Mouse (Mus musculus) limb, embryonic 11.5 days (tissue): ENCODE results near the gene Pnp2. TPM values are rescaled to one million over a fixed set of nuclear protein-coding genes. Genes with fewer than 3 reads are reported as not detected.

Source experiments
- ATAC-seq: fragments of 200-750 bp; cut with Nextera tagmentation; 2 replicates; pipeline ENCODE4 v1.8.0; 2017; ENCODE audit warnings: low read depth; ENCODE audit not compliant: insufficient number of reproducible peaks, low FRiP score, low TSS enrichment
- DNase-seq: peaks from one replicate; pipeline ENCODE4 v3.0.0-alpha.2; 2015; ENCODE audit warnings: low spot score
- H3K27ac ChIP-seq: fragments of 300-500 bp; sonication (generic); replicated peaks from 2 replicates; pipeline ENCODE4 v1.5.1; 2014; ENCODE audit warnings: low read depth, mild to moderate bottlenecking, low read length
- H3K27me3 ChIP-seq: fragments of 300-500 bp; sonication (generic); 2 replicates; pipeline ENCODE4 v1.6.1; 2014; ENCODE audit warnings: mild to moderate bottlenecking, low read length, mixed read lengths; ENCODE audit not compliant: control insufficient read depth, insufficient read depth
- H3K36me3 ChIP-seq: fragments of 300-500 bp; sonication (generic); 2 replicates; pipeline ENCODE4 v1.6.1; 2014; ENCODE audit warnings: mild to moderate bottlenecking, low read length, moderate library complexity, mixed read lengths; ENCODE audit not compliant: control insufficient read depth, insufficient read depth
- H3K4me1 ChIP-seq: fragments of 300-500 bp; sonication (generic); 2 replicates; pipeline ENCODE4 v1.6.1; 2014; ENCODE audit warnings: low read length, mixed read lengths; ENCODE audit not compliant: control insufficient read depth, insufficient read depth
- H3K4me2 ChIP-seq: fragments of 300-500 bp; sonication (generic); 2 replicates; pipeline ENCODE4 v1.6.1; 2014; ENCODE audit warnings: low read depth, mild to moderate bottlenecking, moderate library complexity; ENCODE audit not compliant: severe bottlenecking
- H3K4me3 ChIP-seq: fragments of 300-500 bp; sonication (generic); 2 replicates; pipeline ENCODE4 v1.5.1; 2014; ENCODE audit warnings: low read depth, low read length
- H3K9ac ChIP-seq: fragments of 300-500 bp; sonication (generic); 2 replicates; pipeline ENCODE4 v1.6.1; 2014; ENCODE audit warnings: mild to moderate bottlenecking, low read length
- H3K9me3 ChIP-seq: fragments of 300-500 bp; sonication (generic); 2 replicates; pipeline ENCODE4 v1.6.1; 2016; ENCODE audit warnings: low read length; ENCODE audit not compliant: control insufficient read depth
- WGBS: fragments of 180-500 bp; shearing (Covaris S2); extraction: QIAGEN DNeasy Blood & Tissue Kit; methylation state at CpG from one replicate; pipeline ENCODE4 v1.1.7; 2014; 5-methylcytosine and 5-hydroxymethylcytosine counted together
- polyA plus RNA-seq: library from polyadenylated mRNA; unstranded; fragments of >200 nt; fragmentation: Nextera tagmentation; extraction: Ambion mirVana; gene quantifications from 2 replicates; pipeline ENCODE4 v1.2.1, GENCODE M21; 2014

Gene Pnp2
- polyA plus RNA-seq, 1 experiment from 2014 or later = 0.84 TPM

DNA sequence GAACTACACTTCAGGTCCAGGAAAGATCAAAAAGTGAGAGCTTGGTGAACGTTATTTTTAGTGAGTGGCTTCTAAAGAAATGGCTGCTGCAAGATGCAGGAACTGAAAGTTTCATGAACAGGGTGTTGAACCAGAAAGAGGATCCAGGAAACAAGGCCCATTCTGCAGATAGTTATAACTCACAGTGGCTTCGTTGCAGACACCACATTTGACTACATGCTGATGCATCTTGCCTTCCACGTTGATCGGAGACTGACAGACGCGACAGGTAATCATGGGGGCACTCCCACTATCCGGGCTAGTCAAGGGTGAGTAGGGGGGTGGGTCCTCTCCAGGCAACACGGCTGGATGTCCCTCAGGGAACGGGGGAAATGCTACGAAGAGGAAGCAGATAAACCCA is 25.8 kb upstream of the Pnp2 start:
- Histone ChIP-seq H3K27me3 (no peaks in the 10 kb centered on the region), H3K27ac (no peak overlapping the region), H3K36me3 (peaks cover 12% of the 10 kb centered on the region; the same call in 1 of the 2 replicates), H3K9me3 (no peaks in the 10 kb centered on the region), H3K4me1 (0 out of 2 replicates have a peak, but pooled peaks cover 3% of the 10 kb centered on the region), H3K4me3 (peak overlapping the region; percentile 98), H3K9ac (peak overlapping the region; percentile 93), H3K4me2 (peak overlapping the region; percentile 76)
- ATAC-seq = no peak
- 18% methylated on average over 10 of the region's 10 CpGs for WGBS
- no peak for DNase-seq

DNA sequence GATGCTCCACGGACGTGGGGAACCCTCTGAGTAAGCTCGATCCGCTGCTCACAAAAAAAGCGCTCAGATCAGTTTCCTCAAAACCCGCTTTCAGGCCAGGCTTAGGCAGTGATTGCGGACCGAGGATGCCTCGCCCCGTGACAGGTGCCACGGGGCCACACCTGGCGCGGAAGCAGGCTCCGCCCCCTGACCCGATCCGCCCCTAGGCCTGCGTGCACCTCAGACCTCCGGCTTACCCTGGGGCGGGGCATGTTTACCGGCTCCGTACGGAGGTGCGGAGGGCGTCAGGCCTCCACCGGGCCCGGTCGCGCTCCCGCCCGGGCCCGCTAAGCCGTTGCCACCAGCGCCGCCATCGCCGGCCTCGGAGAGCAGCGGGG is 25.4 kb upstream of the Pnp2 start:
- H3K9me3 ChIP-seq = no peaks in the 10 kb centered on the region

DNA sequence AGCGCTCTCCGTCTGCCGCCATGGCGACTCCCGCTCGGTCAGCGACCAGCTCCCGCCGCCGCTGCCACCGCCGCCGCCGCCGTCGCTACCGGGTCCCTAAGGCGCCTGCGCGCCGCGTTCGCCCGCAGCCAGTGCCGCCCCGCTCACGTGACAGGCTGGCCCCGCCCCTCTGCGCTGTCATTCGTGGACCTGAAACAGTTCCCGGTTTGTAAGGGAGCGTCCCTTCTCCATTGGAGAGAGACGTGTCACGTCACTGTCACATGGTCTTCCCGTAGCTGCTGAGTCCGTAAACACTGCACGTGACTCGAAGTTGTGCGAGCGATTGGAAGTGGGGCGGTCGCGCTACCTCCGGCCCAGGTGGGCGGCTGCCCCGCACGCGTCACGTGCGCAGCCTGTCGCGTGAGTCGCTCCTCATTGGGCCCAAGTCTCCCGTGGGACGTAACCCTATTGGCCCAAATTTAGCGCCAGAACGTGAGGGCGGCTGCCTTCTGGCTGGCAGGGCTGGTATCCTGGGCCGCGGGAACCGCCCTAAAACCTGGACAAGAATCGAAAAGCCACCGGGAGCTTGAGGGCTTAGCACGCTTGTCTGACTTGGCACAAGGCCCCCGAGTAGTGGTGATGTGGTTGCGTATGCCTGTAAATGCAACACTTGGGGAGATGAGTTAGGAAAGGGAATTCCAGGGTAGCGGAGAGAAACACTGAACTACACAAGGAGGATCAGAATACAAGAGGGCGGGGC is 24.9 kb upstream of the Pnp2 start, which contains the start of the genes Pip4p1 and Pnp:
Pip4p1 (minus strand) TSS at position 103 of the 739 bp plus-strand sequence.
Pnp (plus strand) TSS at position 329 of the 739 bp plus-strand sequence.
- peak within 1 kb of the TSS; percentile 93 for H3K9ac ChIP-seq
- H3K4me1 ChIP-seq = 0 out of 2 replicates have a peak, but pooled peaks cover 3% of the 10 kb centered on the region
- peaks cover 12% of the 10 kb centered on the region; the same call in 1 of the 2 replicates for H3K36me3 ChIP-seq
- peak within 1 kb of the TSS; percentile 98 for H3K4me3 ChIP-seq
- WGBS = under 1% methylated on average over 68 of the region's 68 CpGs
- H3K27me3 ChIP-seq = no peaks in the 10 kb centered on the region
- peak; percentile 100 for ATAC-seq
- peak within 1 kb of the TSS; percentile 76 for H3K4me2 ChIP-seq
- DNase-seq = peak; percentile 97
- peak within 1 kb of the TSS; percentile 63 for H3K27ac ChIP-seq
- no peaks in the 10 kb centered on the region for H3K9me3 ChIP-seq

More for the DNA sequence above, 25.4 kb upstream of the Pnp2 start:
- H3K36me3 ChIP-seq = peaks cover 12% of the 10 kb centered on the region; the same call in 1 of the 2 replicates
- ATAC-seq (peak; percentile 36), DNase-seq (peak; percentile 45)
- peak overlapping the region; percentile 76 for H3K4me2 ChIP-seq
- under 1% methylated on average over 38 of the region's 38 CpGs for WGBS
- 0 out of 2 replicates have a peak overlapping the region, but pooled peaks have one; percentile 62 for H3K27ac ChIP-seq
- peak overlapping the region; percentile 98 for H3K4me3 ChIP-seq
- H3K4me1 ChIP-seq = 0 out of 2 replicates have a peak, but pooled peaks cover 3% of the 10 kb centered on the region
- no peaks in the 10 kb centered on the region for H3K27me3 ChIP-seq
- H3K9ac ChIP-seq = peak overlapping the region; percentile 93

DNA sequence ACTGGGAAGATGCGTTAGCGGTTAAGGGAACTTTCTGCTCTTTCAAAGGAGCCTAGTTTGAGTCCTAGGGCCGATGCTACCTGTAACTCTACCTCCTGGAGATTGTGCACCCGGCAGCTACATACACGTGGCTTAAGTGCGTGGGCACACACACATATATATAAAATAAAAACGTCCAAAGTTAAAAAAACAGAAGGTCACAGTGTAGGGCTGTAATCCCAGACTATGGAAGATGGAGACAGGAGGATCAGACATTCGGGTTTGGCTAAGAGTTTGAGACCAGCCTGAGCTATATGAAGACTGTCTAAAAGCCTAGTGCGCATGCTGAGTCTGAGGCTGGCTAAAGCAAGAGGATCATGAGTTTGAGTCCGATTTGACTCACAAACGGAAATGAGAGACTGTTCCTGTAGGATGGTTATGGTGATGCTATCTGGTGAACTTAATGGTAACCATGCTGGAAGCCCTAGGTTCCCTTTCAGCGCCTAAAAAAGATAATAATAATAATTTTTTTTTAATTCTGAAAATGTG is 24.2 kb upstream of the Pnp2 start:
- peak overlapping the region; percentile 98 for H3K4me3 ChIP-seq
- peaks cover 12% of the 10 kb centered on the region; the same call in 1 of the 2 replicates for H3K36me3 ChIP-seq
- ATAC-seq (no peak), DNase-seq (peak; percentile 26)
- H3K4me1 ChIP-seq = 0 out of 2 replicates have a peak, but pooled peaks cover 3% of the 10 kb centered on the region
- peak overlapping the region; percentile 63 for H3K27ac ChIP-seq
- peak overlapping the region; percentile 55 for H3K9ac ChIP-seq
- H3K9me3 ChIP-seq = no peaks in the 10 kb centered on the region
- no peaks in the 10 kb centered on the region for H3K27me3 ChIP-seq
- 12% methylated on average over 12 of the region's 12 CpGs for WGBS
- peak overlapping the region; percentile 65 for H3K4me2 ChIP-seq

DNA sequence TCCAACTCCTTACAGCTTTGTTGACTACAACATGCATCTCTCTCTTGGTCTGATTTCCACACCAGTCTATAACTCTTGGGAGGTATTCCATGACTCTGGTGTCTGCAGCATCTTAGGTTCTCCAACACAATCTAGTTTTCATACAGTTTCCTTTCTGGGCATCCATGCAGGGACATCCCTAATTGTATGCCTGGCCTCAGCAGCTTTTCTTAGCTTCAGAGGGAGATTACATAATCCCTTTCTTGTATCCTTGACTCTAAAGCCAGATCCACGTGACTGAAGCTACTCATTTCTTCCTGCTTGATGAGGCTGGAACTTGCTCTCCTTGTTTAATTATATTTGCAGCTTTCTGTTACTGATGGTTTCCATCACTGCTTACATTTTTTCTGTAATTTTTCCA is 19.1 kb upstream of the Pnp2 start:
- Histone ChIP-seq H3K4me3 (no peak overlapping the region), H3K27me3 (no peaks in the 10 kb centered on the region), H3K9ac (no peak overlapping the region), H3K36me3 (no peaks in the 10 kb centered on the region), H3K4me1 (no peaks in the 10 kb centered on the region), H3K9me3 (no peaks in the 10 kb centered on the region), H3K4me2 (no peak overlapping the region), H3K27ac (no peak overlapping the region)
- WGBS = 73% methylated on average over 1 of the region's 1 CpGs
- DNase-seq (no peak), ATAC-seq (no peak)

DNA sequence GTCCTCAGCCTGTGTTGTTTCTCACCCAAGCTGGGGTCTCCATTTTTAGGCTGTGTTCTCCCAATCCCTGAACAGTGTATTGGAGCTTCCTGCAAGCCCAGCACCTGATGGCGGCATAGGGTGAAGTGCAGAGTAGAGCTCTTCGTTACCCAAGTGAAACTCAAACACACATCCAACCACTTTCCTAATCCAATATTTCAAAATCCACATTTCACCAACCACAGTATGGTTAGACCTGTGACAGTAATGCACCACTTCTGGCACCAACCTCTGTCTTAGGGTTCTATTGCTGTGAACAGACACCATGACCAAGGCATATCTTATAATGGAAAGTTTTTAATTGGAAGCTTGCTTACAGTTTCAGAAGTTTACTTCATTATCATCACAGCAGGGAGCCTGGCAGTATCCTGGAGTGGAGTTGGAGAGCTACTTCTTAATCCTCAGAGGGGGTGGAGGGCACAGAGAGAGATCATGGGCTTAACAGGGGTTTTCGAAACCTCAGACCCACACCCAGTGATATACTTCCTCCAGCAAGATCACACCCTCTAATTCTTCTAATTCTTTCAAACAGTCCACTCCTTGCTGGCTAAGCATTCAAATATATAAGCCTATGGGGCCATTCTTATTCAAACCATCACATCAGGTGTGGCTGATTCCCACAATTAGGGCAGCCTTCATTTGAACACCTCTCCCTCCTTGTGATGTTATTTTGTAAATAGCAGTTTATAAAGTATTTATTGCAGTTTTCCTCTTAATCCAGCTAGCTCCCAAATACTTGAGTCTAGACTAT is 17.5 kb upstream of the Pnp2 start:
- Histone ChIP-seq H3K9ac (no peak overlapping the region), H3K4me1 (no peaks in the 10 kb centered on the region), H3K4me2 (no peak overlapping the region), H3K9me3 (no peaks in the 10 kb centered on the region), H3K27ac (no peak overlapping the region), H3K27me3 (no peaks in the 10 kb centered on the region), H3K36me3 (no peaks in the 10 kb centered on the region), H3K4me3 (no peak overlapping the region)
- DNase-seq (no peak), ATAC-seq (no peak)
- WGBS = 86% methylated on average over 3 of the region's 3 CpGs

DNA sequence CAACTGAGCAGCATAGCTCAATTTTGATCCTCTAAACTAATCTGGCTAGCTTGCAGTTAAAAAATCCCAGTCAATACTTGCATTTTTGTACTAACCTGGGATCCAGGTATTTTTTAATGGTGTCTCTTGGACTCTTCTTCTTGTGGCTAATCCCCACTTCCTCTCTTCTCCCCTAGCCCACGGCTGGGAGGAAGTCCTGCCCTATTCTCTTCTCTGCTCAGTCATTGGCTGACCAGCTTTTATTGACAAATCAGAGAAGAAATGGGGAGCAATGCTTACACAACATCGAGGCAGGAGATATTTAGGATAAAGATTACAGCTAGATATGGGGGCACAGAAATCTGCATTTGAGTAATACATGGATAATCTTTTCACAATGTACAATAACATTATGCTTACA is 16.9 kb upstream of the Pnp2 start:
- Histone ChIP-seq H3K4me2 (no peak overlapping the region), H3K4me3 (no peak overlapping the region), H3K27ac (no peak overlapping the region), H3K9me3 (no peaks in the 10 kb centered on the region), H3K36me3 (no peaks in the 10 kb centered on the region), H3K9ac (no peak overlapping the region), H3K4me1 (no peaks in the 10 kb centered on the region), H3K27me3 (no peaks in the 10 kb centered on the region)
- WGBS = 52% methylated on average over 2 of the region's 2 CpGs
- DNase-seq (no peak), ATAC-seq (no peak)
